Mouse (Mus musculus) C2C12 (cell line): ENCODE data around the gene Inpp5b. TPM values are rescaled to one million over a fixed set of nuclear protein-coding genes. Genes with fewer than 3 reads are reported as not detected.

ENCODE experiments used
- H3K27me3 ChIP-seq: one replicate; pipeline ENCODE4 v1.6.1; 2011; ENCODE audit not compliant: control insufficient read depth, insufficient read depth, insufficient read length
- H3K36me3 ChIP-seq: one replicate; pipeline ENCODE4 v1.6.1; 2011; ENCODE audit not compliant: control insufficient read depth, insufficient read depth
- H3K4me3 ChIP-seq: one replicate; pipeline ENCODE4 v1.5.1; 2011; ENCODE audit warnings: mild to moderate bottlenecking, control low read depth; ENCODE audit not compliant: poor library complexity, insufficient read depth, severe bottlenecking
- H3K79me2 ChIP-seq: one replicate; pipeline ENCODE4 v1.6.1; 2011; ENCODE audit not compliant: control insufficient read depth, insufficient read depth
- H3K79me3 ChIP-seq: one replicate; pipeline ENCODE4 v1.6.1; 2011; ENCODE audit warnings: low read depth, control low read depth
- H3ac ChIP-seq: one replicate; pipeline ENCODE3; 2011; ENCODE audit warnings: low read depth; ENCODE audit not compliant: control insufficient read depth, insufficient read length
- CEBPB ChIP-seq: IDR thresholded peaks from one replicate; pipeline ENCODE4 v1.6.1; 2011; ENCODE audit warnings: low read depth, mild to moderate bottlenecking, control low read depth, moderate library complexity
- CTCF ChIP-seq: IDR thresholded peaks from one replicate; pipeline ENCODE4 v1.5.1; 2011; ENCODE audit not compliant: control insufficient read depth, insufficient read depth, insufficient read length
- FOSL1 ChIP-seq: IDR thresholded peaks from one replicate; pipeline ENCODE4 v1.8.0; 2011; ENCODE audit warnings: mild to moderate bottlenecking, low read length; ENCODE audit not compliant: poor library complexity, insufficient read depth, severe bottlenecking
- MAX ChIP-seq: IDR thresholded peaks from one replicate; pipeline ENCODE4 v1.6.1; 2011; ENCODE audit warnings: mild to moderate bottlenecking, control low read depth
- MYOD1 ChIP-seq: IDR thresholded peaks from one replicate; pipeline ENCODE4 v1.6.1; 2011; ENCODE audit warnings: low read depth; ENCODE audit not compliant: control insufficient read depth, insufficient read length
- MYOG ChIP-seq: IDR thresholded peaks from one replicate; pipeline ENCODE4 v1.6.1; 2011; ENCODE audit not compliant: control insufficient read depth, insufficient read length; ENCODE audit errors: extremely low read depth
- USF1 ChIP-seq: IDR thresholded peaks from one replicate; pipeline ENCODE4 v1.6.1; 2011; ENCODE audit warnings: low read depth, mild to moderate bottlenecking, control low read depth, moderate library complexity
- polyA plus RNA-seq: library from polyadenylated mRNA; unstranded; fragments of >200 nt; fragmentation: generic; extraction: Trizol; gene quantifications from one replicate; pipeline ENCODE4 v1.2.1, GENCODE M21; 2012; ENCODE audit warnings: missing spikeins

The Inpp5b gene
- polyA plus RNA-seq, 1 experiment = 13.8 TPM

- Histone ChIP-seq H3ac (peak overlapping the region; percentile 82), H3K79me3 (peaks cover 10% of the 10 kb centered on the region), H3K4me3 (peak overlapping the region; percentile 83), H3K27me3 (no peaks in the 10 kb centered on the region), H3K79me2 (peaks cover 50% of the 10 kb centered on the region), H3K36me3 (peaks cover 5% of the 10 kb centered on the region)
- peak; percentile 41 for TF ChIP-seq MYOD1
- no peak for TF ChIP-seq CEBPB
These were observed 10.9 kb downstream of the Inpp5b start for GRCm38 (mm10) chr4:124752281-124753199.

- Histone ChIP-seq H3K4me3 (no peak overlapping the region), H3K36me3 (peaks cover 5% of the 10 kb centered on the region)
- no peak for TF ChIP-seq MYOG
These were observed 13.9 kb downstream of the Inpp5b start for GRCm38 (mm10) chr4:124755526-124755925.

GRCm38 (mm10) chr4:124759305-124759811, 17.7 kb downstream of the Inpp5b start:
- no peaks in the 10 kb centered on the region for H3K27me3 ChIP-seq
- H3K79me3 ChIP-seq = peaks cover 5% of the 10 kb centered on the region
- peaks cover 5% of the 10 kb centered on the region for H3K36me3 ChIP-seq
- no peak overlapping the region for H3K4me3 ChIP-seq
- H3K79me2 ChIP-seq = peaks cover 36% of the 10 kb centered on the region
- TF ChIP-seq USF1 = no peak
- no peak for TF ChIP-seq MAX
- no peak for TF ChIP-seq CEBPB
- TF ChIP-seq FOSL1 = no peak
- no peak for TF ChIP-seq CTCF
- no peak for TF ChIP-seq MYOD1
- no peak for TF ChIP-seq MYOG
- H3ac ChIP-seq = no peak overlapping the region

More at GRCm38 (mm10) chr4:124755526-124755925, 13.9 kb downstream of the Inpp5b start:
- Histone ChIP-seq H3ac (no peak overlapping the region), H3K27me3 (no peaks in the 10 kb centered on the region), H3K79me3 (peaks cover 10% of the 10 kb centered on the region), H3K79me2 (peaks cover 64% of the 10 kb centered on the region)

- H3K36me3 ChIP-seq = peaks cover 5% of the 10 kb centered on the region
- H3K79me3 ChIP-seq = peaks cover 1% of the 10 kb centered on the region
- peaks cover 25% of the 10 kb centered on the region for H3K79me2 ChIP-seq
- no peaks in the 10 kb centered on the region for H3K27me3 ChIP-seq
- no peak overlapping the region for H3K4me3 ChIP-seq
- TF ChIP-seq USF1 (no peak), MYOG (no peak), CTCF (no peak), CEBPB (no peak), FOSL1 (no peak), MAX (no peak), MYOD1 (no peak)
- H3ac ChIP-seq = no peak overlapping the region
These were observed 19.6 kb downstream of the Inpp5b start for GRCm38 (mm10) chr4:124761201-124761600.

DNA sequence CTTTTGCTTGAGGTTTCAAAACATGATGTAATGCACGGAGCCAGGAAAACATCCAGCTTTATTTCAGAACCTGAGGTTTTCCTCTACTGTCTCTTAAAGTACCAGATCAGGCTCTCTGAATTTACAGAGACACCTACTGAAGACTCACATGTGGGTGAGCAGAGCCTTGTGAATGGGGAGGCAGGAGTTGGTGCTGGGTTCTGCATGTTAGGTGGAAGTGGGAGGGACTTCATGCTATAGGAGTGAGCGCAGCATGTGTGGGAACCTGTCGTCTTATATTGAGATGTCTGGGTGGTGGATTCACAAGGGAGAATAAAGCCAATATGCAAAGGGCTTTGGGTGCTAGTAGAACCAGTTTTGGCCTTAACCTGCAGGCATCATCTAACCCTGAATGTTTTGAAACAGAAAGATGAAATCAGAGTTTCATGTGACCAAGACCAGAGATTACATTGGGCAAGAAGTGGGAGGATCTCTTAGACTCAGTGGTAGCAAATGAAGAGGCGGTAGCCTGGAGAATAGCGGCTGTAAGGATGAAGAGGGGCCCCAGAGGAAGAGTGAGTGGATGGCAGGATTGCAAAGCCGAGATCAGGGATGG, 21.3 kb downstream of the Inpp5b start:
- Histone ChIP-seq H3K79me2 (peaks cover 26% of the 10 kb centered on the region), H3K36me3 (peaks cover 5% of the 10 kb centered on the region)
- TF ChIP-seq CTCF = no peak
- no peak for TF ChIP-seq MYOD1
- no peak for TF ChIP-seq FOSL1
- no peak for TF ChIP-seq USF1
- TF ChIP-seq MYOG = no peak
- TF ChIP-seq CEBPB = no peak
- TF ChIP-seq MAX = no peak

More for the DNA sequence above, 21.3 kb downstream of the Inpp5b start:
- Histone ChIP-seq H3ac (no peak overlapping the region), H3K4me3 (no peak overlapping the region), H3K79me3 (peaks cover 1% of the 10 kb centered on the region), H3K27me3 (no peaks in the 10 kb centered on the region)
